Mouse (Mus musculus) granulocyte monocyte progenitor cell, adult 5-6 weeks (primary cell): ENCODE measurements at regions not wholly inside any gene's neighbourhood (a gene's known extent, or its start where the extent isn't known, plus 50 kb on each side); places are given as distances from the start of the nearest gene placed in this dataset.

Experiments
- ATAC-seq: replicated peaks from 2 replicates; pipeline ENCODE4 v1.8.0; 2016; ENCODE audit warnings: mild to moderate bottlenecking, moderate TSS enrichment, inconsistent platforms; ENCODE audit not compliant: poor library complexity, severe bottlenecking

GRCm38 (mm10) chr3:66519925-66520324 lies 223.3 kb upstream of the Veph1 start:
- no peak for ATAC-seq

GRCm38 (mm10) chr3:66518289-66518688 lies 221.7 kb upstream of the Veph1 start:
- ATAC-seq: no peak

GRCm38 (mm10) chr3:66515773-66516406 lies 219.3 kb upstream of the Veph1 start:
- ATAC-seq: no peak

- no peak for ATAC-seq
Measured at GRCm38 (mm10) chr3:66514587-66514986, 217.9 kb upstream of the Veph1 start.

GRCm38 (mm10) chr3:66512408-66512807 lies 215.8 kb upstream of the Veph1 start:
- peak; percentile 93 for ATAC-seq

- ATAC-seq: no peak
Measured at GRCm38 (mm10) chr3:66510455-66510854, 213.8 kb upstream of the Veph1 start.

- no peak for ATAC-seq
Measured at GRCm38 (mm10) chr3:66506125-66506524, 209.5 kb upstream of the Veph1 start.

GRCm38 (mm10) chr3:66505476-66506076 lies 208.9 kb upstream of the Veph1 start:
- no peak for ATAC-seq

GRCm38 (mm10) chr3:66504717-66505116 lies 208.1 kb upstream of the Veph1 start:
- no peak for ATAC-seq

GRCm38 (mm10) chr3:66503615-66504014 lies 207.0 kb upstream of the Veph1 start:
- ATAC-seq: no peak

GRCm38 (mm10) chr3:66501865-66502264 lies 205.2 kb upstream of the Veph1 start:
- ATAC-seq: no peak

GRCm38 (mm10) chr3:66494442-66495113 lies 197.9 kb upstream of the Veph1 start:
- no peak for ATAC-seq

- no peak for ATAC-seq
Measured at GRCm38 (mm10) chr3:66490696-66491357, 194.2 kb upstream of the Veph1 start.

- ATAC-seq: no peak
Measured at GRCm38 (mm10) chr3:66488724-66489123, 192.1 kb upstream of the Veph1 start.

GRCm38 (mm10) chr3:66486658-66487057 lies 190.0 kb upstream of the Veph1 start:
- no peak for ATAC-seq

- no peak for ATAC-seq
Measured at GRCm38 (mm10) chr3:66486184-66486583, 189.5 kb upstream of the Veph1 start.

- no peak for ATAC-seq
Measured at GRCm38 (mm10) chr3:66480718-66481117, 184.1 kb upstream of the Veph1 start.

- ATAC-seq: no peak
Measured at GRCm38 (mm10) chr3:66479266-66479665, 182.6 kb upstream of the Veph1 start.

- no peak for ATAC-seq
Measured at GRCm38 (mm10) chr3:66466321-66466720, 169.7 kb upstream of the Veph1 start.

GRCm38 (mm10) chr3:66465371-66465770 lies 168.7 kb upstream of the Veph1 start:
- no peak for ATAC-seq

GRCm38 (mm10) chr3:66462341-66462740 lies 165.7 kb upstream of the Veph1 start:
- no peak for ATAC-seq
